Mouse (Mus musculus) cortical plate, adult 2 months (tissue): ENCODE data around the gene Stim2.

Experiments used
- CTCF ChIP-seq: fragments of 200-500 bp; IDR thresholded peaks from 2 replicates; pipeline ENCODE4 v1.5.1; 2011; ENCODE audit warnings: mild to moderate bottlenecking, control low read depth, low read length; ENCODE audit not compliant: insufficient read depth; ENCODE audit errors: extremely low read depth
- POLR2A ChIP-seq: fragments of 200-500 bp; IDR thresholded peaks from 2 replicates; pipeline ENCODE4 v1.6.1; 2011; ENCODE audit warnings: mild to moderate bottlenecking, low read length, control low read depth; ENCODE audit not compliant: insufficient read depth; ENCODE audit errors: extremely low read depth

DNA sequence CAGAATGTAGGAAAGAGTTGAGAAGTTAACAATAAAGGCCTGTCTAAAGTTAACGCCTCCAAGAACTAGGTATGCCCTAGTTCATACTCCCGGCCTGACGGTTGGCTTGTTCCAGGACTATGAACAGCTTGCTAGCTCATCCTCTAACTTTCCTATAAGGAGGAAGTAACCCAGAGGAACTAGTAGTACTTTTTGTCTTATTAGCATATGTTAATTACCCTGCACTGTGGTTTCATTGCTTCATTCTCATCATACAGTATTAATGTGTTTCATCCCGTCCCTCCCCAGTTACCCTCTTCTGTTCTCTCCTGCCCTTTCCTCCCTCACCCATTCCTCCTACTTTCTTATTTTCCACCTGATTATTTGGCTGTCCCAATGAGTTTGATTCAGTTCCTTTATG, 108.4 kb downstream of the Stim2 start:
- TF ChIP-seq CTCF, result no peak
- TF ChIP-seq POLR2A, result no peak
